Mouse (Mus musculus) adrenal gland, postnatal 25 days (tissue): ENCODE measurements around the gene Xkr8. TPM values are rescaled to one million over a fixed set of nuclear protein-coding genes. Genes with fewer than 3 reads are reported as not detected.
"Not testable (repeated sequence)": the region's sequence is repeated elsewhere in the genome, so short reads cannot be mapped to it uniquely, and the experiment has no call there.

Experiments used
- DNase-seq: peaks from one replicate; pipeline ENCODE4 v3.0.0; 2021; ENCODE audit warnings: mixed read lengths
- long read RNA-seq: library from polyadenylated mRNA; stranded (forward); transcript quantifications from one replicate; pipeline ENCODE4 v2.0.0, GENCODE M21; 2021
- total RNA-seq: library from RNA; stranded (reverse); gene quantifications from 2 replicates; pipeline ENCODE4 v1.2.3, GENCODE M21; 2021

Xkr8 gene
- 7.2 and 10.1 TPM in 2 replicates for total RNA-seq
- long read RNA-seq, full-length matches to known transcripts = 7 of 8 reads
- long read RNA-seq, partial matches to known transcripts = 0 of 8 reads
- long read RNA-seq, other reads (novel, unspliced or antisense) = 1 of 8 reads

GRCm38 (mm10) chr4:132732148-132732684, at the start of gene Xkr8:
Gene Xkr8, minus strand, starts transcription at chr4:132732546.
- DNase-seq = peak; percentile 97

DNA sequence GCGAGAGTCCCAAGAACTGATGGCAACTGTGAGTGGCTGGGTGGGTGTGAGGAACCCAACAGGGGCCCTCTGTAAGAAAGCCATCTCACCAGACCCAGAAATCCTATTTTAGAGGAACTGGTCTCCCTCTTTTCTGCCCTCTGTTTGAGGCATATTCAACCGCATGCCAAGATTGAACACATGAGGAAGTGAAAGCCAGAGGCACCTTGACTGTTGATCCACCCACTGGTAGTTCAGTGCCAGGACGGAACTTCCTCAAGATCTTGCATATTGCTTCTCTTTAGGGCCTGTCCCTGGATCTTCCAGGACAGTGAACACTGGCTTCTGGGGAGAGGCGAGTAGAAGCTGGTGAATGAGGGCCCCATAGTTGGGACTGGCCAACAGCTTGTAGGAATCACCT, 47.9 kb upstream of the Xkr8 start:
- no peak for DNase-seq

DNA sequence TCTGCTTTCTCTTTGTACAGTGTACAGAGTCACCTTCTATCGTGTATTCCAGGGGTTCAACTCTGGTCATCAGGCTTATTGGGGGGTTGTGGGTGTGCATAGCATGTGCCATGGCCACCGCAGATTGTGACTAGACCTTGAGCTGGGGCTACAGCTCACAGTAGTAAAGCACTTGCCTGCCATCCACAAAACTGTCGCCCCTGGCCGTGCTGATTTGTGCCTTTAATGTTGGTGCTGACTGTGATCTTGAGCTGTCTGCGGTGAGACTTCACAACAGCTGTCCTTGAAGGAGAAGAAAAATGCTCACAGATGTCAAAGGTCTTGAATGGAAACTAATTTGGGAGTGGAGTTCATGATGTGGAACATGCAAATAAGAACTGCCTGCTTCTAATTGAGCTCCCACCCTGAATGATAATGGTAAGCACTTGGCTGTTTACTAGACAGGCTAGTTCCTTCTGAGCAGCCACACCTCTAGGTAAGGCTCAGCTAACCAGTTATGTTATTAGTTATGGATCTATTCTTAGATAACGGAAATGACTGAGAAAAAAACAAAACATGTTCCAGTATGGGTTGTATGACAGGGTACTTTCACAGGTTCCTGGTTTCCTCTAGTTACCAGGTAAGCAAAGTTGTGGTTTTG, 46.3 kb upstream of the Xkr8 start:
- DNase-seq = no peak

DNA sequence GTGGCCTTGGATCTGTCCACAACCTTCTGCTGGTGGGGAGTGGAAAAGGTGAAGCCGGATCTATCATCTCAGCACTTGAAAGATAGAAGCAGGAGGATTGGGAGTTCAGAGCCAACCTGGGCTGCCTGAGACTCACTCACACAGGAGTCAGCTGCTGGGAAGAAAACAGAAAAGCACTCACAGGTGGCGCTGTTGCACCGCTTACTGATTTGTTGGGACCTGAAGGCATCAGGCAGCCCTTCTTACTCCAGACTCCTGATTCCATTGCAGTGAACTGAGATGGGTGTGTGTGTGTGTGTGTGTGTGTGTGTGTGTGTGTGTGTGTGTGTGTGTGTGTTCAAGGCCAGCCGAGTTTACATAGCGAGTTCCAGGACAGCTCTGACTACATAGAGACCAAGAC, 44.4 kb upstream of the Xkr8 start:
- peak; percentile 67 for DNase-seq

GRCm38 (mm10) chr4:132774905-132775304, 42.6 kb upstream of the Xkr8 start:
- no peak for DNase-seq

- DNase-seq = no peak
These were observed 39.4 kb upstream of the Xkr8 start for GRCm38 (mm10) chr4:132771776-132772175.

- peak; percentile 96 for DNase-seq
These were observed 35.8 kb upstream of the Xkr8 start, which contains the start of gene Rpa2 for GRCm38 (mm10) chr4:132767914-132768876. Gene Rpa2, plus strand, starts transcription at chr4:132768332.

DNA sequence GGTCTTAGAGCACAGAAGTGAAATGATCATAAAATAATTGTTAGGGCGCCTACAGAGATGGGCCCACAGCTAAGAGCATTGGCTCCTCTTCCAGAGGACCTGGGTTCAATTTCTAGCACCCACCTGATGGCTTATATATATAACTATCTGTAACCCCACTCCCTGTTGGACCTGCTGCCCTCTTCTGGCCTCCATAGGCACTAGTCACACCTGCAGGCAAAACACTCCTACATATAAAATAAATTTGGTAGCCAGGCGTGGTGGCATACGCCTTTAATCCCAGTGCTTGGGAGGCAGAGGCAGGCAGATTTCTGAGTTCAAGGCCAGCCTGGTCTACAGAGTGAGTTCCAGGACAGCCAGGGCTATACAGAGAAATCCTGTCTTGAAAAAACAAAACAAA, 30.8 kb upstream of the Xkr8 start:
- not testable (repeated sequence) for DNase-seq

DNA sequence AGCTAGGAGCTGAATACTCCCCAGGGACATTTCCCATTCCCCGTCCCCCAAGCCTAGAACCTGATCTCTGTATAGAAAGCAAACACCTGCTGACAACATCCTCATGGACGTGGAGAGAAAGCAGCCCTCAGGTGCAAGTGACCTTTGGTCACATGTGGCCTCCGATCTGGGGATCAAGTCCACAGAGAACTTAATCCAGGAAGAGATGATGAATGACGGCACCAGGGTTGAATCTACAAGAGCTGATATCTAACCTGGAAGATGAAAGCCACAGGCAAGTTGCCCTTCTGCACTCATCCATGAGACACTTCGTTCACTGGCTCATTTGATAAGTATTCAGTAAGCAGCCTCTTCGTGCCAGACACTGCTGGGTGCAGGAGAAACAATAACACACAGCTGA, 30.3 kb upstream of the Xkr8 start:
- no peak for DNase-seq

- no peak for DNase-seq
These were observed 27.9 kb upstream of the Xkr8 start for GRCm38 (mm10) chr4:132760296-132760695.

- no peak for DNase-seq
These were observed 25.4 kb upstream of the Xkr8 start for GRCm38 (mm10) chr4:132757633-132758351.

DNA sequence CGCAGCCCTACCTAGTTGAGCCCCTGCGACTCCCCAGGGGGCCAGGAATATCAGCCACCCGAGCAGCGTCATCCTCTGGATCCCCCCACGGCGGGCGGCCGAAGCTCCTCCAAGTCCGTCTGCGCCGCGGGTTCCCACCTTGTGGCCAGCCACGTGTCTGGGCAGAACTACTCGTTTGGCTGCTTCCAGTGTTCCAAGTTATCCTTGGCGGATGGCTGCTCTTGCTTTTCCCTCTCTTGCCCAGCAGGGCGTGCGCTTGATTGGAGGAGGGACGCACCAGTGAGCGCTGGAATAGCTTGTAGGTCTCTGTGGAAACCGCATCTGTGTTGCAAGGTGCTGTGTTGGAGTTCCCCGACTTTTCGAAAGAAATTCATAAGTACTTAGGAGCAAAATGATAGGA, 24.6 kb upstream of the Xkr8 start, which contains the start of gene Smpdl3b:
Gene Smpdl3b (minus strand): TSS at position 279 of the 400 bp plus-strand sequence.
- peak; percentile 69 for DNase-seq

- no peak for DNase-seq
These were observed 20.6 kb upstream of the Xkr8 start for GRCm38 (mm10) chr4:132752992-132753391.

GRCm38 (mm10) chr4:132749258-132749982, 17.1 kb upstream of the Xkr8 start:
- no peak for DNase-seq

DNA sequence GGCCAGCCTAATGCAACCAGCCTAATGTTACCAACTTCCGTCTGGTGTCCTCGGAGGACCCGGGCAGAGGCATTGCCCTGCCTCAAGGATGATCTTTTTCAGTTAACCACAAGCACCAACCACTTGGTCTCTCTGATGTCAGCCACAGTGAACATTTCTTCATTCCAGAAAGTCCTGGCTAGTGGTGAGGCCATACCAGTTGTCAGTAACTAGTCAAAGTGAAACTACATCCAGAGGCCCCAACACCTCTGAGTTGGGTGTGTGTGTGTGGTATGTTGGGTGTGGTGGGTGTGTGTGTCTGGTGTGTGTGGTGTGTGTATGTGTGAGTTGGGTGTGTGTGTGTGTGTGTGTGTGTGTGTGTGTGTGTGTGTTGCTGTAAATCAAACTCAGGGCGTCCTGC, 16.4 kb upstream of the Xkr8 start:
- no peak for DNase-seq

DNA sequence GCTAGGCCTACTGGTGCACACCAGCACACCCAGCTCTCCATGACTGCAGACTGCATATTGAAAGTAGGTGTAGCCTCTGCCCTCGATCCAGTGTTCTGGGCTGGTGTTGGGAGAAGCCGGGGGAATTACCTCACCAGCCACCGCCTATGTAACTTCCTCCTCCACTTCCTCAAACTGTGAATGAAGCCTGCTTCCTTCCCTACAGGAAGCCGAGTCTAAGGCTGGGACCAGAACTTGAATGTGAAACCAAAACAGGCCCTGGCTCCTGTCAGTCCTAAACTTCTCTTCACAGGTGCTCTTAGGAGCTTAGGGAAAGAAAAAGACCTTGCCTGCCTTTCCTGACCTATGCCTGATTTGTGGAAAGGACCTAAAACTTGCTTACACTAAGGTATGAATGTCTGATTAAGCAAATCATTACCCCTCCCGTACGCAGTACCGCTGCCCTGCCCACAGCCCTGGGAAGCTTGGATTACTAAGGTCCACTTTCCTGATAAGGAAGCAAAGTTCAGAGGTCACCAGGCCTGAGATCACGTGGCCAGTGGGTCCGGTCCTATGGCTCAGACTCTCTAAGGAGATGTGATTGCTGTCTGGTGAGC, 15.4 kb upstream of the Xkr8 start:
- DNase-seq = no peak

DNA sequence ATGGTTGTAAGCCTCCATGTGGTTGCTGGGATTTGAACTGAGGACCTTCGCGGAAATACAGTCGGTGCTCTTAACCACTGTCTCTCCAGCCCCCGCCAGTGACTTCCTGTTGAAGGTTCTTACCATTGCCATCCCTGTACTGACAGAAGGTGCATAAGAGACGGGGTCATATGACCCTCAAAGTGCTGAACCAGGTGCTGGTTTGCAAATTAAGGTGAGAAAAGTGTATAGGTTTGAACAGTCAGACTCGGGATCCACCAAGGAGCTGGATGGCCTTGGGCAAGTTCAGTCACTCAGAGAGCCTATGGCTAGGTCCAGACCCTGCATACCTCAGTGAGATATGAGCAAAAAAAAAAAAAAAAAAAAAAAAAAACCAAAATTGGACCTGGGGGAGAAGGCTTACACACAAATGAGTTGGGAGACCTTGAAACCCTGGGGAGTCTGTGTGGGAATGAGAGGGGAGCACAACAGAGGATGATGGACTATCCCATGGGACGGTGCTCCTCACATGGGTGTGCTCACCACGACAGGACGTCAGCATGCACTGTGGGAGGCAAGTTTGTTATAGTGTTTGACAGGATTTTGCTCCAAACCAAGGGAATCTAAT, 14.7 kb upstream of the Xkr8 start:
- no peak for DNase-seq

GRCm38 (mm10) chr4:132743992-132744911, 11.9 kb upstream of the Xkr8 start:
- DNase-seq = no peak

DNA sequence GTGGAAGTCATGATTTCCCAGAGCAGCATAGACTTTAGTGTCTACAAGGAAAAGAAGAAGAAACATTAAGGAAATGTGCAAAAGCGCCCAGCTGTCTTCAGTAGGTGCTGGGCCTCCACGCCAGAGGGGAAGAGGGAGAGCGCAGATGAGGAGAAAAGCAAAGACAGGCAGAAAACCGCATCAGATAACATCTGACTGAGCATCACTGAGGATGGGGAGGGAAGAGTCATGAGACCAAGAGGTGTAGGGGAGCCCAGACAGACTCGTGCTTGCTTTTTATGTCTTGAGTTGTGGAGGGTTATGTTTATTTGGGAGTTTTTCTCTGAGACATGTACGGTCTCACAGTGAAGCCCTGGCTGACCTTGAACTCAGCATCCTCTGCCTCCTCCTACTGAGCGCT, 9.1 kb upstream of the Xkr8 start:
- DNase-seq = no peak
